Mouse (Mus musculus): ENCODE results near the gene Ndufaf3.

The Ndufaf3 gene

GRCm38 (mm10) chr9:108572321-108572720 is 5.1 kb upstream of the Ndufaf3 start:
- no peak for DNase-seq

GRCm38 (mm10) chr9:108571401-108571973 is 4.3 kb upstream of the Ndufaf3 start:
- DNase-seq: no peak

DNA sequence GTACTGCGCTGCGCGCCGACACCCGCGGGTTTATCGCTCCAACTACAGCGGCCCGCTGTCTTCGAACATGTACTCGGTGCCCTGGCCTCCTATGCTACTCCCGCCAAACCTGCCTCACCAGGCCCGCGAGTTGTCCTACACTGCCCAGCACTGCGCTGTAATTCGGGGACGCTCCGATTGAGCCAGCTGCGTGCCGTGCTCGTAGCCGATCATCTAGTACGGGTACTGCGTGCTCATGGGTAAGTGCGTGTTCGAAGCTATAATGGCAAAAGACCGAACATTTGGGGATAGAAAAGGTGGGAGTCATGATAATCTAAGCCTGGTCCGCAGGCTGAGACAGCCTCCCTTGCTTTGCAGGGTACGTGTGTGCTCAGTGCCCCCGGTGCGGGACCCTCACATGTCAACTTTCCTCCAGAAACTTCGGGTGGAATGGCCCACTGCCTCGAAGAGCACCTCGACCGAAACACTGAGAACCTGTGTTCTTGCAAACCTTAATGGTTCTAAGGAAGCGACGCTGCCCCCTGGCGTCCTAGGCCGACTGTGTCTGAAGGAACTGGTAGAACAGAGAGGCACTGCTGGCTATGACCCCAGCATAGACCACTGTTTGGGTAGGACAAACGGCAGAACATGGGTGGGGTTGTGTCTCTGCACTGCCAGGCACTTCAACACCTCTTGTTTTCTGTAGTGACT is 3.1 kb upstream of the Ndufaf3 start:
- peak; percentile 88 to 96 for DNase-seq

DNA sequence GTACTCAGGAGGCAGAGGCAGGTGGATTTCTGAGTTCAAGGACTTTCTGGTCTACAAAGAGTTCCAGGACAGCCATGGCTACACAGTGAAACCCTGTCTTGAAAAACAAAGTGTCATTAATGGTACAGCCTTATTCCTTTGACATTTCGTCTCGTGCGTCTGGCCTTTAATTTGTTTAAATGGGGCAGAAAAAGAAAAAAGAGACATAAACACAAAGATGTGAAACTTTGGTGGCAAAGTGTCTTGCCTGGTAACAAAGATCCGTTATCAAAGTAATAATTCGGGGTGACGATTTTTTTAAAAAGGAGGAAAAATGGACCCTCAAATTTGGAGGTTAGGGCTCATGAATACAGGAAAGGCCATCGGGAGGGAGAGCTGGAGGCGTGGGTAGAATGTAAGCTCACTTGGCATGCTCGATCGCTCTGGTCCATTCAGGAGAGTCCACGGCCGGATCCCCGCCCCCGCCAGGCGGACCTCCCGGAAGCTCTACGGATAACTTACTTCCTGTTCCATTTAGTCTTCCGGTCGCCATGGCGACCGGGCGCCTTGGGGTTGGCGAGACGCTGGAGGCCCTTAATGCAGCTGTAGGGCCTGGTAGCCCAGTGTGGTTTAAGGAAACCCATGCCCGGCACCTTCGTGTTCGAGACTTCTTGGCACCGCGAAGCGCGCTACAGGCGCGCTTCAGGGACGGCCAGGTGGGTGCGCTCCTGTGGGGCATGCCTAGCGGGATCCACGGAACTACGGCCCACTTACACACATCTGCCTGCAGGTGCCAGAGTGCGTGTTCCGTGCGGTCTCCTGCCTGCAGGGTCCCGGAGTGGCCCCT is 2.4 kb upstream of the Ndufaf3 start, which contains the start of gene Dalrd3:
Dalrd3 (plus strand) TSS at position 506 of the 826 bp plus-strand sequence.
- peak; percentile 96 to 98 for DNase-seq

- no peak for DNase-seq
Measured at GRCm38 (mm10) chr9:108568511-108568921, 1.3 kb upstream of the Ndufaf3 start.

DNA sequence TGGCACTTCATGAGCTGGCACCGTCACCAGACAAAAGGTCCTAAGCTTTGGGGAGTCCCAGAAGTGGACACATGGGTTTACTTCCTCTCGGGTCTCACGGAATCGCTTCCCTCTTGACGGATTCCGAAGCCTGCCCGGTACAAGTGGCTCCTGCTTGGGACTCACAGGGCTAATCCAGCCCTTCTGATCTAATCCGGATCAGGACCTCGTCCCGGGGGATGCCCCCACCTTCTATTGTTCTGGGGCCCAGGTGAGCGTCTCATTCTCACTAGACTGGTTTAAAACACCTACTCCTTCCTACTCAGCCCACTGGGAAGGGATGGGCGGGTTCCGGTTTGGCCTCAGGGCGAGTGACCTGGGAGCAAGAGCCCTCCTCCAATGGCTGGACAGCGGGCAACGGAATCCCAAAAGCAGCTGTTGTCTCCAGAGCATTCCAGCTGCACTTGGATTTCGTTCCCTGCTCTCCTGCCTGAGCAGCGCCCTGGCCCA is 741 bp upstream of the Ndufaf3 start:
- DNase-seq: peak in 1 of 2 experiments; percentile 54

DNA sequence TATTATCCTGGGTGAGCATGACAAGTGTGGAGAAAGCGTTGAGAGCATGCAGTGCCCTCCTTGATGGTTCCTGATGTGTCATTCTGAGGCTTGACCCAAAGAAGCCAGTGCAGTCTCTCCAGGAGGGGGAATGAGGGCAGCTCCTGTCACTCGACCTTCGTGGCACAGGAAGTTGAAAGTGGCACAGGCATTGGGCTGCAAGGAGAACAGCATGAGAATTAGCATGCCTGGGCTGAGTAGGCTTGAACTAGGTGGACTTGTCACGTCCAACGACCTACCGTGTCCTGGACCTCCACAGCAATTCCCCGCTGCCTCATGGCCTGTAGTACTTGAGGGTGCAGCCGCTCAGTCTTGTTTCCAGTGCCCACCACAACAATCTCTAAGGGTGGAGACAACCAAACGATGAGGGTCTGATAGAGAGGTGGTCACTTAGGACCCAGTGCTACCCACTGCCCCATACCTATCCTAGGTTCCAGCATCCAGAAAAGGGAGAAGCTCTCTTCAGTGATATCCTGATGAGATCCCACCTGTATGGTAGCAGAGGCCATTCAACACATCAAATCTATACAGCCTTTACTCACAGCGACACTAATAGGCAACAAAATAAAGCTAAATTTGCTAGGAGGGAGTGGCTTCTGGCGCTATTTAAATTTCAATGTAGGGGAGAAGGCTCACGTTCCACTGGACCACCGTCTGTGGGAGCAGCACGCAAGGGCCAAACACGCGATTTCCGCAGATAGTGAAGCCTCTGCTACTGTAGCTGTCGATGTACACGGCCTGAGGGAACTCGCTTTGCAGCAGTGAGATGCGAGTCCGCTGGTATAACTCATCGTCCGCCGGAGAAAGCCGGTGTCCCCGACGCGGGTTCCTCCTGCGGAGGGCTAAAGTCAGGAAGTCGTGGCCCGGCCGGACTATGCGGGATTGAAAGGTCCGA is 1.1 kb downstream of the Ndufaf3 start:
- no peak for DNase-seq

DNA sequence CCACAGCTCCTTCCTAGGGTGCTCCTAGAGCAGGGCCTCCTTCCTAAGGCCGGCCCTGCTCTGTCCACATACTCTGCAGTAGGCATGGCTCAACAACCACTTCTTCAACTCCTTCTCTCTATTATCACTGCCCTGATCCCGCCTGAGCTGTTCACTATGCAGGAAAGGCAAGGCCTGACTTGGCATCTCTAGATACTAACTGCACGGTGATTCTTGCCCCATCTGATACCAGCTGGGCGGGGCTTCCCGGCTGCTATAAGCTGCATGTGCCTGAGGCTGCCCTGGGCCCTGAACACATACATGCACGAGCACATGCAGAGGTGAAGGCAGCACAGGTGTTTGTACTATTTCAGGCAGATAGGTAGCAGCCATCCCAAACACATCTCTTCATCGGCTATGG is 3.1 kb downstream of the Ndufaf3 start:
- no peak for DNase-seq

GRCm38 (mm10) chr9:108563671-108564070 is 3.6 kb downstream of the Ndufaf3 start:
- no peak for DNase-seq

DNA sequence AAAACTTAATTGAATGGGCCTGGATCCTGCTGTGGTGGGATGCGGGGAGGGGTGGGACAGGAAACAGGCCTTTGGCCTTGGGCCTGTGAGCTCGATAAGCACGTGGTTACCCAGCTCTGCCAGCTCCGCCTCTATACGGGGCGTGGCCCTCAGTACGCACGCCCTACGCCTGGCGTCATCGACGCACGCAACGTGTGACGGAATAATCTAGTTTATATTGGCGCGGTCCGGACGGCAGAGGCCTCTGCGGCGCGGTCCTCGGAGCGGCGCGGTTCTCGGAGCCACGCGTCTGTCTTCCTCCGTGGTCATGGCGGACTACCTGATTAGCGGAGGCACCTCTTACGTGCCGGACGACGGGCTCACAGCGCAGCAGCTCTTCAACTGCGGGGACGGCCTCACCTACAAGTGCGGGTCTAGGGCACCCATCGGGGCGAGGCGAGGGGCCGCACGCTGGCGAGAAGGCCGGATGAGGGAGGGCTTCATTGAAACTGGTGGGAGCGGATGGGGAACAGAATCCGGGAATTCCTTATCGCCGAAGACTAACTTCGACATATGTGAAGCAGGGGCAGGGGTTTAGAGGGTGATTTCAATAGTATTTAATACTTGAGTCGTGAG is 6.9 kb downstream of the Ndufaf3 start, which contains the start of gene Impdh2:
Impdh2 (plus strand) TSS at position 60 of the 615 bp plus-strand sequence.
- DNase-seq: peak; percentile 97

DNA sequence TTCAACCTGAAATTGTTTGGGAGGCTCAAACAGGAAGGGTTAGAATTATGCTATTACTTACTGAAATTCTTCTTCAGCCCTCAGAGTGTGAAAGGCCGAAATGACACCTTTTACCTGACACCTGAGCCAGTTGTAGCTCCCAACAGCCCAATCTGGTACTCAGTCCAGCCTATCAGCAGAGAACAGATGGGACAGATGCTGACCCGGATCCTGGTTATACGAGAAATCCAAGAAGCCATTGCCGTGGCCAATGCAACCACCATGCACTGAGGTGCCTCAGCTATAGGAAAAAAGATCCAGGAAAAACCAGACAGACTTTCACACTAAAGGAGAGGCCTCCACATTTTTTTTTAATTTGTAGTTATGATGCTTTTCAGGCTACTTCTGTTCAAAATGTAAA is 8.1 kb downstream of the Ndufaf3 start:
- no peak for DNase-seq

DNA sequence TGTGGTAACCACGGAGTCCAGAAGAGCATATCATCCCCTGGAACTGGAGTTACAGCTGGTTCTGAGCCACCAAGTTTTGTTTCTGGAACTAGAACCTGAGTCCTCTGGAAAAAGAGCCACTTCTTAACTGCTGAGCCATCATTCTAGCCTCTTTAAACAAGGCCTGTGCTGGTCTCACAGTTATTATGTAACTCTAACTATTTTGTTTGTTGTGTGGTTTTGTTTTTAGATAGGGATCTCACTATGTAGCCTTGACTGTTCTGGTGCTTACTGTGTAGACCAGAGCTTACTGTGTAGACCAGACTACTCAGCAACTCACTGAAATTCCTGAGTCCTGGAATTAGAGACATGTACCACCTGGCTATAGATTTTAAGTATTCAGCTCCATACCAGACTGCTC is 20.4 kb downstream of the Ndufaf3 start:
- no peak for DNase-seq

DNA sequence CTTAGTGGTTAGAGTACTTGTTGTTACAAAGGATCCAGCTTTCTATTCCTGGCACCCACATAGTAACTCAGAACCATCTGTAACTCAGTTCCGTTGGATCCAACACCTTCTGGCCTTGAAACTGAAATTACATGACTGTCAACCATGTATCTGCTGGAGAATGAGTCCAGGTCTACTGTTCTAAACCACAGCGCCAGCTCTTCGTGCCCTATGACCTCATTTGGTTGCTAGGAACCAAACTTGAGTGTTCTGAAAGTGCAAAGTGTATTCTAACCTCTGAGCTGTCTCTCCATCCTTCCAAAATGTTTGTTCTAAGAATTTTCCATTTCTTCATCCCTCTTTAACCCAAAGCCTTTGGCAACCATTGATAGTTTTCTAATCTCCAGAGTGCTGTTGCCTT is 21.2 kb downstream of the Ndufaf3 start:
- DNase-seq: peak in 1 of 2 experiments; percentile 12

DNA sequence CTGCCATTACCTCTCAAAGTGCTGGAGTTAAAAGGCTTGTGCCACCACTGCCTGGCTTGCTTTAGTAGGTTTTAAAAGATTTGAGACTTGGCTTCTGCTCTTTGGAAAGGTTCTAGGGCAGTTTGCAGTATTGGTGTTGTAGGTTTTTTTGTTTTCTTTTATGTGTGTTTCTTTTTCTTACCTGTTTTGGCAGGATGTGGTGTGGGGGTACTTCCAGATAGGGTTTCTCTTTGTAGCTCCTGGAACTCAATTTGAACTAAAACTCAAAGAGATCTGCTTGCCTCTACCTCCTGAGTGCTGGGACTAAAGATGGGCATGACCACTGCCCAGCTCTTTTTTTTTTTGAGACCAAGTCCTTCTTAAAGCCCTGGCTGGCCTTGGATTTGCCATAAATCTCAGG is 26.4 kb downstream of the Ndufaf3 start:
- DNase-seq: no peak

- DNase-seq: no peak
Measured at GRCm38 (mm10) chr9:108531496-108531895, 35.7 kb downstream of the Ndufaf3 start.

DNA sequence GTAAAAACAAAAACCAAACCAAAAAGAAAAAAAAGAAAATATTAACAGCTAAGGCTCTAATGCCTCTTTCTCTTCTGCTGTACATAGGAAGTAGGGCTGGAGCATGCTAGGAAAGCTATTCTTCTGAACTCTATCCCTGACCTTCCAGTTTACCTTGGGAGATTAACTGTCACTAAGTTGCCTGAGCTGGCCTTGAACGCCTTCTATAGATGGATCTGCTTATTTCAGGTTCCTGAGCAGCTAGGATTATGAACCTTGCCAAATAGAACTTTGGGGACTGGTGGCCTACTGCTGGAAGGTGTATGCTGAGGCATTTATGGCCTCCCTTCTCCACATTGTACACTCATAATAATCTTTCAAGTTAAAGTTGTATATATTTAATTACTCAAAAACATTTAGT is 36.3 kb downstream of the Ndufaf3 start:
- no peak for DNase-seq

DNA sequence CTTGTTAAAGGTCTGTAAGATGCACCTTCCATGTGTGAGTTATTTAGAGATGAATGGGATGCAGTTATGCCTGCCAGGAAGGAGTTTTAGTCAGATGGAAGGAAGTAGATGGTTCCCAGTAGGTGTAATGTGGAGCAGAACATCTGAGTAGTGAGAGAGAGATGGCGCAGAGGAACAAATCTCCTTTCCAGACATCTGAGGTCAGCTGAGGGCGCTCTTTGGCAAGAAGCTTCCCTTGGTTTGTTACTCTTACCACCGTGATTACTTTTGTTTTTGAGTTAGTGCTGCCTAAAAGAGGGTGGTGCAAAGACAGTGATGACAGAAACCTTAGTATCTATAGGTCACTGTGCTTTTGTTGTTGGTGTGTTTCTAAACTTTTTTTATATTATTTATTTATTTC is 41.8 kb downstream of the Ndufaf3 start:
- DNase-seq: no peak

DNA sequence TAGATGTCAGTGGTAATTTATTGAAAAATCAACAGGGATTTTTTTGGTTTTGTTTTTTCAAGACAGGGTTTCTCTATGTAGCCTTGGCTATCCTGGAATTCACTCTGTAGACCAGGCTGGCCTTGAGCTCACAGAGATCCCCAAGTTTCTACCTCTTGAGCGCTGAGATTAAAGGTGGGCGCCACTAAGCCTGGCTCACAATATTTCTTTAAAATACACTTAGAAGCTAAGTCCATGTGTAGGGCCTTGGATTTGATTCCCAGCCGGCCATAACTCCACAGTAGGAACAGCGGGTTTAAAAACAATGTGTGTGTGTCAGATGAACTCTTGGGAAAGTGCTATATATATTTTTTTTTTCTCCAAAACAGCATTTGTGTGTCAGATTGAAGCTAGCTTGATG is 43.9 kb downstream of the Ndufaf3 start:
- DNase-seq: no peak

GRCm38 (mm10) chr9:108521604-108522003 is 45.6 kb downstream of the Ndufaf3 start:
- no peak for DNase-seq

DNA sequence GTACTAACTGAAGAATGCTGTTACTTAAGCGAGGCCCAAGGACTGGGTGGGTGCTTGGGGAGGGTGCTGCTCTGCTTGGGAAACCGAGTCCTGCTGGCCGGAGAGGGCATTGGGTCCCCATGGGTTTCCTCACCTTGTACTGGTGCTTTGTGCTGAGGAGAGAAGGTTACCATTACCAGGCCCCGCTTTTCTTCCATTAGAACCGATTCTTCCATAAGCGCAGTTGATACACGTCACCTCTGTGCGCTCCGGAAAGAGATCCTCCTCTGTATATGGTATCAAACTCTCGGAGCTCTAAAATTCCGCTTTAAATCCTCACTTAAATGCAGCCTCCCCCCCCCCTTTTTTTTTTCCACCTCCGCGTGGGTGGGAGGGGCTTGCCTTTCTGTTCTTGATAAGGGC is 49.3 kb downstream of the Ndufaf3 start:
- DNase-seq: no peak

DNA sequence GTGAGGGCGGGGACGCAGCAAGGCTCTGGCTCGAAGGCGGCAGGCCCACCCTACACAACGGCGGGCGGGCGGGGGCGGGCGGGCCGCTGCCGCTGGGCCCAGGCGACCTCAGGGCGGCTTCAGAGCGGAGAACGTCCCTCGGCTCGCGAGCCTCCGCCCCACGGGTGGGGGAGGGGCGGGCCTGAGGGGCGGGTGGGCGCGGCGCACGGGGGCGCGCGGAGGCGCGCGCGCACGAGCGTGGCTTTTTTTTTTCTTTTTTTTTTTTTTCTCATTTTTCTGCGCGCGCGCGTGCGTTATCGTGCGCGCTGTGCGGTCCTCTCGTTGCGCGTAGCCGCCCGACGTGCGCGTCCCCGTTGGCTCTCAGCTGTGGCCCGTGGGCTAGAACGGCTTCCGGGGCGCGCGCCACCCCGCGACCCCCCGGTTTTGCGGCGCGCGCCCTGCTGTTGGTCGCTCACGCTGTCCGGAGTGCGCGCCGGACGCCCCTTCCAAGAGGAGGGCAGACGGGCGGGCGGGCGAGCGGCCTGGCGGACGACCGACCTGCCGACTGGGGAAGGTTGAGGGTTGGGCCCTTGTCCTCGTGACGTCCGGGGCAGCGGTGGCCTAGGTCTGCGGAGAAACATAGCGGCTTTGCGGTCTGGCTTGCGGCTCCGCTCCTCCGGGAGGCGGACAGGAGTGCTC is 49.8 kb downstream of the Ndufaf3 start:
- peak; percentile 87 to 92 for DNase-seq
